Mouse (Mus musculus) common myeloid progenitor, adult 5-6 weeks (primary cell): ENCODE results near the gene Cxcl16. TPM values are rescaled to one million over a fixed set of nuclear protein-coding genes. Genes with fewer than 3 reads are reported as not detected.
"Not testable (repeated sequence)": the region's sequence is repeated elsewhere in the genome, so short reads cannot be mapped to it uniquely, and the experiment has no call there.

Experiments
- ATAC-seq: replicated peaks from 2 replicates; pipeline ENCODE4 v1.8.0; 2016; ENCODE audit warnings: low read depth, mild to moderate bottlenecking, moderate TSS enrichment, inconsistent platforms; ENCODE audit not compliant: poor library complexity, severe bottlenecking
- total RNA-seq: library from RNA; stranded (forward); fragments of 200-1000, 187-1606 nt; gene quantifications from 2 replicates; pipeline ENCODE4 v1.2.3, GENCODE M21; 2017

The Cxcl16 gene
- total RNA-seq, 1 experiment from 2014 or later, result not detected

- not testable (repeated sequence) for ATAC-seq
Measured at GRCm38 (mm10) chr11:70426598-70426997, 33.2 kb downstream of the Cxcl16 start.

- ATAC-seq, result no peak
Measured at GRCm38 (mm10) chr11:70419486-70419885, 40.3 kb downstream of the Cxcl16 start.

- ATAC-seq, result no peak
Measured at GRCm38 (mm10) chr11:70418199-70418598, 41.6 kb downstream of the Cxcl16 start.

- 0 out of 2 replicates have a peak, but pooled peaks have one; percentile 24 for ATAC-seq
Measured at GRCm38 (mm10) chr11:70413961-70414360, 45.8 kb downstream of the Cxcl16 start.

- no peak for ATAC-seq
Measured at GRCm38 (mm10) chr11:70412591-70412990, 47.2 kb downstream of the Cxcl16 start.

- ATAC-seq, result peak; percentile 24; the same call in 1 of the 2 replicates
Measured at GRCm38 (mm10) chr11:70410297-70410643, 49.5 kb downstream of the Cxcl16 start.

- ATAC-seq, result peak; percentile 94
Measured at GRCm38 (mm10) chr11:70409594-70410296, 50.0 kb downstream of the Cxcl16 start, which contains the start of gene Pelp1. TSS of gene Pelp1 (minus strand) at chr11:70410031.

Other genes starting within 250 kb of the Cxcl16 start
- 0.49 and 0.78 TPM in 2 replicates for gene Slc16a11, start 247.2 kb downstream of the Cxcl16 start, total RNA-seq
- gene Slc16a13, start 238.9 kb downstream of the Cxcl16 start, total RNA-seq, result 4.1 and 4.8 TPM in 2 replicates
- 0.41 and 0.82 TPM in 2 replicates for gene Bcl6b, start 230.2 kb downstream of the Cxcl16 start, total RNA-seq
- gene 0610010K14Rik, start 222.1 kb downstream of the Cxcl16 start, total RNA-seq, result 43.5 and 49.9 TPM in 2 replicates
- not detected in 2 replicates for gene Gm21988, start 220.2 kb downstream of the Cxcl16 start, total RNA-seq
- 25.7 and 49.9 TPM in 2 replicates for gene Rnasek, start 220.1 kb downstream of the Cxcl16 start, total RNA-seq
- gene Alox12, start 204.6 kb downstream of the Cxcl16 start, total RNA-seq, result 0.37 TPM in 1 of 2 replicates, not detected in the other
- gene Alox12e, start 137.4 kb downstream of the Cxcl16 start, total RNA-seq, result not detected in 2 replicates
- gene Alox15, start 108.0 kb downstream of the Cxcl16 start, total RNA-seq, result not detected in 2 replicates
- 13.4 and 16.5 TPM in 2 replicates for gene Pelp1, start 50.0 kb downstream of the Cxcl16 start, total RNA-seq
- gene Arrb2, start 27.3 kb downstream of the Cxcl16 start, total RNA-seq, result 43.6 and 46.6 TPM in 2 replicates
- 36.3 and 43.1 TPM in 2 replicates for gene Med11, start 8.1 kb downstream of the Cxcl16 start, total RNA-seq
- gene Zmynd15, start 551 bp downstream of the Cxcl16 start, total RNA-seq, result not detected in 2 replicates
- not detected in 2 replicates for gene Tm4sf5, start 45.3 kb upstream of the Cxcl16 start, total RNA-seq
- not detected in 2 replicates for gene Vmo1, start 54.6 kb upstream of the Cxcl16 start, total RNA-seq
- not detected in 2 replicates for gene Gltpd2, start 59.2 kb upstream of the Cxcl16 start, total RNA-seq
- 218 and 223 TPM in 2 replicates for gene Psmb6, start 65.4 kb upstream of the Cxcl16 start, total RNA-seq
- gene Gm40193, start 73.0 kb upstream of the Cxcl16 start, total RNA-seq, result not detected in 2 replicates
- gene Pld2, start 80.1 kb upstream of the Cxcl16 start, total RNA-seq, result 1.2 and 2.7 TPM in 2 replicates
- 30.8 and 33.5 TPM in 2 replicates for gene Mink1, start 102.9 kb upstream of the Cxcl16 start, total RNA-seq
- not detected in 2 replicates for gene 4930544D05Rik, start 155.9 kb upstream of the Cxcl16 start, total RNA-seq
- gene Chrne, start 159.2 kb upstream of the Cxcl16 start, total RNA-seq, result 0.37 TPM in 1 of 2 replicates, not detected in the other
- gene Gp1ba, start 179.1 kb upstream of the Cxcl16 start, total RNA-seq, result 0.58 and 3.2 TPM in 2 replicates
- 56.9 and 65.8 TPM in 2 replicates for gene Rnf167, start 187.3 kb upstream of the Cxcl16 start, total RNA-seq
- gene Slc25a11, start 187.5 kb upstream of the Cxcl16 start, total RNA-seq, result 52.5 and 60.6 TPM in 2 replicates
- 437 and 465 TPM in 2 replicates for gene Pfn1, start 194.7 kb upstream of the Cxcl16 start, total RNA-seq
- 8.9 and 10.0 TPM in 2 replicates for gene Eno3, start 197.2 kb upstream of the Cxcl16 start, total RNA-seq
- gene Spag7, start 209.4 kb upstream of the Cxcl16 start, total RNA-seq, result 43.2 and 53.2 TPM in 2 replicates
- 5.3 and 13.3 TPM in 2 replicates for gene Camta2, start 228.1 kb upstream of the Cxcl16 start, total RNA-seq
- not detected in 2 replicates for gene Inca1, start 240.2 kb upstream of the Cxcl16 start, total RNA-seq
- 4.7 and 8.6 TPM in 2 replicates for gene Kif1c, start 240.6 kb upstream of the Cxcl16 start, total RNA-seq